Mouse (Mus musculus): ENCODE data around the gene Mrpl12.

Mrpl12 gene

DNA sequence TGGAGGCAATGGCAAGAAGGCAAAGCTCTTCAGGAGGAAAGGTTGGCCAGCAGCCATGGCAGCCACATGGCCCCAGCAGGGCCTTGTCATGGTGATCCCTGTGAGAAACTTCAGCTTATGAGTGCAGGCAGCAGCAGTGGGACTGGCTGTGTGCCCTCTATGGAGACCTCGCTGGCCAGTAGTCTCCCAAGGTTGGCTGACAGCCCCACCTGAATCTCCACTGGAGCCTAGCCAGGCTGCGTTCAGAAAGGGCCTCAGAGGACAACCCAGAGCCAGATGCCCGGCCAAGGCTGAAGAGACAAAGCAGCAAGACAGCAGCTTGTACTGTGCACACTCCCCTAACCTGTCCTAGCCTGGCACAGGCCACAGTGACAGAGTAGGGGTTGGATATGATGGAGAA lies 54.1 kb downstream of the Mrpl12 start:
- no peak for DNase-seq (ENCODE audit: low read depth, low spot score)
